Mouse (Mus musculus) myocyte (in vitro differentiated cells): ENCODE measurements around the gene Otoa.

ENCODE experiments used
- CEBPB ChIP-seq: IDR thresholded peaks from 2 replicates; pipeline ENCODE4 v1.6.1; 2011; ENCODE audit warnings: mild to moderate bottlenecking, moderate library complexity; ENCODE audit not compliant: poor library complexity, insufficient read depth, severe bottlenecking
- MAX ChIP-seq: IDR thresholded peaks from one replicate; pipeline ENCODE4 v1.6.1; 2011; ENCODE audit warnings: low read depth, mild to moderate bottlenecking, control low read depth
- MYOD1 ChIP-seq, 3 experiments: IDR thresholded peaks; one replicate each; pipeline ENCODE4 v1.6.1; 2011; ENCODE audit warnings: control low read depth in 2 of 3, low read depth in 2 of 3, mild to moderate bottlenecking in 2 of 3, moderate library complexity in 1 of 3; ENCODE audit not compliant: insufficient read length in 2 of 3, control insufficient read depth in 1 of 3
- MYOG ChIP-seq, 3 experiments: IDR thresholded peaks; one replicate each; pipeline ENCODE4 v1.6.1; 2011; ENCODE audit warnings: control low read depth in 2 of 3, low read depth in 2 of 3, mild to moderate bottlenecking in 2 of 3; ENCODE audit not compliant: insufficient read length in 2 of 3, control insufficient read depth in 1 of 3, insufficient read depth in 1 of 3
- POLR2A ChIP-seq: IDR thresholded peaks from one replicate; pipeline ENCODE4 v1.6.1; 2011; ENCODE audit warnings: low read depth, mild to moderate bottlenecking, control low read depth, moderate library complexity; ENCODE audit not compliant: insufficient read length
- POLR2AphosphoS2 ChIP-seq: IDR thresholded peaks from one replicate; pipeline ENCODE4 v1.6.1; 2011; ENCODE audit warnings: low read depth, control low read depth; ENCODE audit not compliant: insufficient read length
- REST ChIP-seq: IDR thresholded peaks from one replicate; pipeline ENCODE4 v1.6.1; 2011; ENCODE audit warnings: mild to moderate bottlenecking, control low read depth, moderate library complexity; ENCODE audit not compliant: insufficient read depth, insufficient read length
- TCF12 ChIP-seq: IDR thresholded peaks from one replicate; pipeline ENCODE4 v1.6.1; 2011; ENCODE audit warnings: mild to moderate bottlenecking, control low read depth; ENCODE audit not compliant: poor library complexity, insufficient read depth, severe bottlenecking
- TCF3 ChIP-seq: IDR thresholded peaks from one replicate; pipeline ENCODE4 v1.6.1; 2011; ENCODE audit warnings: low read depth, control low read depth; ENCODE audit not compliant: insufficient read length
- USF1 ChIP-seq: IDR thresholded peaks from one replicate; pipeline ENCODE4 v1.6.1; 2011; ENCODE audit warnings: low read depth, mild to moderate bottlenecking, control low read depth, moderate library complexity

DNA sequence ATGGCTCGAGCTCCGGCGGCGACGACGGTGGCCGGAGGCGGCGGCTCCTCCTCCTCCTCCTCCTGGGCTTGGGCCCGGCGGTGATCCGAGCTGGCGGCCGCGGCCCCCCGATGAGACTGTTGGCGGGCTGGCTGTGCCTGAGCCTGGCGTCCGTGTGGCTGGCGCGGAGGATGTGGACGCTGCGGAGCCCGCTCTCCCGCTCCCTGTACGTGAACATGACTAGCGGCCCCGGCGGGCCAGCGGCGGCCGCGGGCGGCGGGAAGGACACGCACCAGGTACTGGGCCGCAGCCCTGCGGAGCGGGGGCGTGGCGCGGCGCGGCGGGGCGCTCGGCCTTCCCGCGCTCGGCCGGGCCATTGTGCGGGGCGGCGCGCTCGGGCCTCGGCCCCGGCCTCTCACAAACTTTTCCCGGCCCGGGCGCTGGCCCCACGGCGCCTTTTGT, 46.7 kb upstream of the Otoa start:
- TF ChIP-seq TCF12 (no peak), CEBPB (no peak), POLR2AphosphoS2 (no peak), POLR2A (no peak), MYOG (IDR thresholded peaks at IDR 0.05; ENCODE audit: control insufficient read depth in 1 of 3, insufficient read depth in 1 of 3, insufficient read length in 2 of 3, low read depth in 2 of 3) (no peak), MYOD1 (IDR thresholded peaks at IDR 0.05; ENCODE audit: control insufficient read depth in 1 of 3, insufficient read length in 2 of 3, low read depth in 2 of 3) (no peak), TCF3 (no peak), USF1 (no peak), REST (no peak), MAX (no peak)
